Mouse (Mus musculus) stomach, postnatal 0 days (tissue): ENCODE measurements around the gene Plekhd1.

ENCODE experiments used
- CTCF ChIP-seq: IDR thresholded peaks from 2 replicates; pipeline ENCODE4 v1.5.1; 2016; ENCODE audit warnings: antibody characterized with exemption, low read depth, mild to moderate bottlenecking, moderate library complexity
- EP300 ChIP-seq: optimal IDR thresholded peaks from 2 replicates; pipeline ENCODE3; 2016; ENCODE audit warnings: antibody characterized with exemption

DNA sequence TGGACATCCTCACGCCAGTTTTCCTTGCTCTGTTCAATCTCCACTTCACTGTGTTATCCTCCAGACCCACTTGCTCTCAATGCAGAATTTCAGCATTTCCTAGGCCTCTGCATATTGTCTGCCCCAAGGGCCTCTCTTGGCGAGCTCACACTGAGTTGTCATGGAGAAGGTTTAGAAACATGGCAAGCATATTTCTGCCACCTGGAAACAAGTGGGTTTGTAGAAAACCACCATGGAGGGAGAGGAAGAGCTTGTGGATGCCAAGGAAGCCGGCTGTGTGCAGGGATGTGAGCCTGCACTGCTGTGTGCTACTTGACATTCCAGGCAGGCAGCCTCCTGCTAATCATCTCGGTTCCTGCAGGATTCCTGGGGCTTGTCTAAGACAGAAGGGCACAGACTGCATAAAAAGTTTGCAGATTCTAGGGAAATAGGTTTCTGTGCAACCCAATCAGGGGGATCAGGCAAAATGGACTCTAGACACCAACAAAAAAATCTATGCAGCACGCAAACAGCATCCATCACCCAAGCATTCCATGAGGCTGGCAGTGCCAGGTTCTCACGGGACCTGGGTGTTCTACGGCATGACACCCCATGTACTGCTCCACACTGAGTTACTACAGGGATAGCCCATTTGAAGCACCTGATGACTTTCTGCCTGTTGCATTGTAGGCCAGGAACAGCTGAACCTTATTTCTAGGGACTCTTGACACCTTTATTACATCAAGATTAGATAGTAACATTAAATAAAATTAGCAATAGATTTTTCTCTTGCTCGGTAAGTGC, 53.8 kb downstream of the Plekhd1 start:
- TF ChIP-seq EP300 (no peak), CTCF (no peak)
